In the genomic region with DNA sequence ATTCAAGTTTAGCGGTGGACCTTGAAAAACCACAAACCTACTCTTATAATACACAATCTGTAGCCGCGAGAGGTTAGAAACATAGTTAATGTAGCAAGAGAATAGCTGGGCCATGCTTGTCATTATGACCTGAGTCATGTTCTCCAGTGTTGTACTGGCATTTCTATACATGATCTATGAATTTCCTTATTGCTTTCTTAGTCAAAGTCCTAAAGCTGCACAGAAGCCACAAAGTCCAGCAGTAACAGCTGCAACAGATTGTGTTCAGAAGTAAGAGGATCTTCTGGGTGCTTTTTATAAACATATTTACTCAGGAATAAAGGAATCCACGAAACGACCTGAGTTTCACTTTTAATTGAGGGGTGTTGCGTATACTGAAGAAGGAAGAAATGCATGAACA, we compare ENCODE assay signal across 26 mouse cellular contexts.
DNase-seq lines count a peak whose midpoint lies in the region; ATAC-seq and TF ChIP-seq lines count a peak whose summit lies in the region.
"Had no signal": no experiment of that assay in that cellular context is flagged by ENCODE, and none has a peak within 500 bp of the region (broad histone marks: within the 10 kb centered on the region; RNA-seq: fewer than 3 reads in every experiment).

No protein-coding gene starts in this region.

- peak; percentile 88 for ATAC-seq in intestine, embryonic 15.5 days
- peak; percentile 91 for ATAC-seq in intestine, postnatal 0 days
- ATAC-seq: activated CD4-positive, CD25-positive, alpha-beta regulatory T cell, adult 4 months; CD4-positive, CD25-positive, alpha-beta regulatory T cell, adult 4 months; forebrain, embryonic 14.5 days; forebrain, embryonic 16.5 days; Patski had no signal

- H3K4me2 ChIP-seq in intestine, embryonic 15.5 days (replicated peaks): no peak overlapping the region
- peak overlapping the region; percentile 40 for H3K4me2 ChIP-seq in intestine, postnatal 0 days (replicated peaks; ENCODE audit: low read depth)
- H3K4me2 ChIP-seq in myocyte (ENCODE audit: low read depth): peak overlapping the region; percentile 84
- H3K4me2 ChIP-seq: embryonic facial prominence, embryonic 13.5 days; embryonic facial prominence, embryonic 15.5 days; forebrain, embryonic 12.5 days had no signal

- WGBS in intestine, embryonic 15.5 days: 67% methylated on average over 6 of the region's 6 CpGs
- 41% methylated on average over 6 of the region's 6 CpGs for WGBS in intestine, postnatal 0 days
- 89% methylated on average over 6 of the region's 6 CpGs for WGBS in cerebellum, adult 2 months

- no peaks in the 10 kb centered on the region for H3K36me3 ChIP-seq in intestine, embryonic 15.5 days
- H3K36me3 ChIP-seq in intestine, postnatal 0 days (ENCODE audit: control insufficient read depth, insufficient read depth): no peaks in the 10 kb centered on the region
- H3K36me3 ChIP-seq in myocyte (ENCODE audit: control insufficient read depth, insufficient read depth): no peaks in the 10 kb centered on the region
- H3K36me3 ChIP-seq: embryonic facial prominence, embryonic 15.5 days; forebrain, embryonic 12.5 days had no signal

- H3K9me3 ChIP-seq in intestine, embryonic 15.5 days: no peaks in the 10 kb centered on the region
- H3K9me3 ChIP-seq in intestine, postnatal 0 days (ENCODE audit: control insufficient read depth): no peaks in the 10 kb centered on the region
- H3K9me3 ChIP-seq: embryonic facial prominence, embryonic 13.5 days; embryonic facial prominence, embryonic 15.5 days; forebrain, embryonic 10.5 days; forebrain, embryonic 12.5 days; G1E had no signal

- H3K27me3 ChIP-seq in intestine, embryonic 15.5 days (replicated peaks): no peaks in the 10 kb centered on the region
- no peaks in the 10 kb centered on the region for H3K27me3 ChIP-seq in intestine, postnatal 0 days (replicated peaks; ENCODE audit: control insufficient read depth, insufficient read depth, low read length)
- H3K27me3 ChIP-seq in myocyte (ENCODE audit: control insufficient read depth, insufficient read depth, insufficient read length): no peaks in the 10 kb centered on the region
- no peaks in the 10 kb centered on the region for H3K27me3 ChIP-seq in cerebellum, adult 2 months (ENCODE audit: control insufficient read depth, insufficient read depth, low read length)
- H3K27me3 ChIP-seq: CH12.LX; embryonic facial prominence, embryonic 13.5 days; embryonic facial prominence, embryonic 15.5 days; Patski had no signal

- TF ChIP-seq CTCF in intestine, postnatal 0 days (IDR thresholded peaks at IDR 0.05; ENCODE audit: low read depth): no peak
- no peak for TF ChIP-seq CTCF in cerebellum, adult 2 months (IDR thresholded peaks at IDR 0.05; ENCODE audit: borderline replicate concordance, insufficient read depth, low read depth, low read length)

- no peak for TF ChIP-seq POLR2A in myocyte (IDR thresholded peaks at IDR 0.05; ENCODE audit: insufficient read length, low read depth)
- TF ChIP-seq POLR2A in cerebellum, adult 2 months (IDR thresholded peaks at IDR 0.05; ENCODE audit: borderline replicate concordance, insufficient read depth, low read length): no peak

- peaks cover 15% of the 10 kb centered on the region for H3K79me2 ChIP-seq in myocyte (ENCODE audit: control insufficient read depth, insufficient read depth)

- no peak overlapping the region for H3K27ac ChIP-seq in intestine, embryonic 15.5 days
- H3K27ac ChIP-seq in intestine, postnatal 0 days (ENCODE audit: low read depth, low read length): 0 out of 2 replicates have a peak overlapping the region, but pooled peaks have one; percentile 46
- no peak overlapping the region for H3K27ac ChIP-seq in cerebellum, adult 2 months (ENCODE audit: insufficient read depth, low read length)
- H3K27ac ChIP-seq: embryonic facial prominence, embryonic 13.5 days; embryonic facial prominence, embryonic 15.5 days; forebrain, embryonic 10.5 days; forebrain, embryonic 12.5 days had no signal

- no peak overlapping the region for H3K4me3 ChIP-seq in intestine, embryonic 15.5 days (replicated peaks)
- H3K4me3 ChIP-seq in intestine, postnatal 0 days (ENCODE audit: low read depth, low read length): no peak overlapping the region
- peak overlapping the region; percentile 4 for H3K4me3 ChIP-seq in myocyte
- no peak overlapping the region for H3K4me3 ChIP-seq in cerebellum, adult 2 months (replicated peaks; ENCODE audit: insufficient read depth, low read depth, low read length)
- H3K4me3 ChIP-seq: embryonic facial prominence, embryonic 13.5 days; embryonic facial prominence, embryonic 15.5 days; erythroblast, embryonic 14.5 days; forebrain, embryonic 10.5 days; forebrain, embryonic 12.5 days had no signal

- H3K4me1 ChIP-seq in intestine, embryonic 15.5 days (replicated peaks): no peaks in the 10 kb centered on the region
- H3K4me1 ChIP-seq in intestine, postnatal 0 days (replicated peaks; ENCODE audit: control insufficient read depth, insufficient read depth, low read length): peaks cover 4% of the 10 kb centered on the region
- H3K4me1 ChIP-seq in cerebellum, adult 2 months (ENCODE audit: control insufficient read depth, insufficient read depth, low read length): peaks cover 8% of the 10 kb centered on the region
- H3K4me1 ChIP-seq: embryonic facial prominence, embryonic 15.5 days had no signal

- no peak overlapping the region for H3K9ac ChIP-seq in intestine, embryonic 15.5 days
- no peak overlapping the region for H3K9ac ChIP-seq in intestine, postnatal 0 days (ENCODE audit: low read depth, low read length)
- H3K9ac ChIP-seq: embryonic facial prominence, embryonic 13.5 days; embryonic facial prominence, embryonic 15.5 days; forebrain, embryonic 12.5 days had no signal

- H3ac ChIP-seq in myocyte (ENCODE audit: control insufficient read depth, insufficient read length): no peak overlapping the region

- DNase-seq in cerebellum, adult 9-11 months: no peak
- DNase-seq in ovary, adult 18-20 months (ENCODE audit: low spot score): no peak
- DNase-seq in embryo, embryonic 9.5 days (ENCODE audit: extremely low spot score): no peak
- no peak for DNase-seq in cerebellum, adult 2 months
- DNase-seq: adrenal gland, adult 8-10 months; adrenal gland, postnatal 14 days; adrenal gland, postnatal 36 days; cerebellum, adult 11-12 months; cerebellum, adult 8-10 months; cerebellum, postnatal 10 days; cerebellum, postnatal 25 days had no signal

TF ChIP-seq in myocyte, 11 proteins besides CTCF, POLR2A, EP300 and RAD21:
- TF ChIP-seq MYOG (IDR thresholded peaks at IDR 0.05; ENCODE audit: control insufficient read depth in 1 of 3, insufficient read depth in 1 of 3, insufficient read length in 2 of 3, low read depth in 2 of 3): peak in 1 of 3 experiments; percentile 59
- no peak for TF ChIP-seq TCF12 (IDR thresholded peaks at IDR 0.05; ENCODE audit: insufficient read depth, poor library complexity, severe bottlenecking)
- no peak for TF ChIP-seq TCF3 (IDR thresholded peaks at IDR 0.05; ENCODE audit: insufficient read length, low read depth)
- TF ChIP-seq MYOD1 (IDR thresholded peaks at IDR 0.05; ENCODE audit: control insufficient read depth in 1 of 3, insufficient read length in 2 of 3, low read depth in 2 of 3): peak; percentile 42 to 59 (median 47)
